In genomic region chr19:55706806-55707205, GRCm38 (mm10) we compare ENCODE assay signal across 15 mouse cellular contexts.
"Had no signal": no experiment of that assay in that cellular context is flagged by ENCODE, and none has a peak within 500 bp of the region (broad histone marks: within the 10 kb centered on the region; RNA-seq: fewer than 3 reads in every experiment).

No protein-coding gene starts in this region.

- DNase-seq: kidney, adult 9 months; kidney, postnatal 10 days; lung, embryonic 14.5 days; lung, postnatal 10 days; lung, postnatal 4 days; right cerebral cortex, adult 18-20 months; right cerebral cortex, postnatal 25 days; thymus, postnatal 36 days had no signal

- H3K4me2 ChIP-seq: liver, embryonic 11.5 days; liver, embryonic 15.5 days; lung, embryonic 14.5 days; midbrain, embryonic 15.5 days; neural tube, embryonic 13.5 days had no signal

- H3K4me3 ChIP-seq: left cerebral cortex, adult 2 months; limb, embryonic 10.5 days; liver, embryonic 15.5 days; midbrain, embryonic 10.5 days; midbrain, embryonic 15.5 days; neural tube, embryonic 13.5 days had no signal

- H3K4me1 ChIP-seq: neural tube, embryonic 13.5 days had no signal

- H3K36me3 ChIP-seq: limb, embryonic 10.5 days; liver, embryonic 15.5 days; midbrain, embryonic 10.5 days; midbrain, embryonic 15.5 days; neural tube, embryonic 13.5 days had no signal

- H3K27me3 ChIP-seq: liver, embryonic 15.5 days; midbrain, embryonic 15.5 days; neural tube, embryonic 13.5 days had no signal

- ATAC-seq: midbrain, embryonic 15.5 days had no signal

- H3K9me3 ChIP-seq: limb, embryonic 10.5 days; liver, embryonic 15.5 days; midbrain, embryonic 10.5 days; midbrain, embryonic 15.5 days; neural tube, embryonic 13.5 days had no signal

- H3K27ac ChIP-seq: left cerebral cortex, adult 2 months; liver, embryonic 15.5 days; midbrain, embryonic 10.5 days; midbrain, embryonic 15.5 days; neural tube, embryonic 13.5 days had no signal

- H3K9ac ChIP-seq: liver, embryonic 15.5 days; lung, embryonic 14.5 days; midbrain, embryonic 15.5 days; neural tube, embryonic 13.5 days had no signal
